Mouse (Mus musculus): ENCODE data around the gene Padi6.

The Padi6 gene

DNA sequence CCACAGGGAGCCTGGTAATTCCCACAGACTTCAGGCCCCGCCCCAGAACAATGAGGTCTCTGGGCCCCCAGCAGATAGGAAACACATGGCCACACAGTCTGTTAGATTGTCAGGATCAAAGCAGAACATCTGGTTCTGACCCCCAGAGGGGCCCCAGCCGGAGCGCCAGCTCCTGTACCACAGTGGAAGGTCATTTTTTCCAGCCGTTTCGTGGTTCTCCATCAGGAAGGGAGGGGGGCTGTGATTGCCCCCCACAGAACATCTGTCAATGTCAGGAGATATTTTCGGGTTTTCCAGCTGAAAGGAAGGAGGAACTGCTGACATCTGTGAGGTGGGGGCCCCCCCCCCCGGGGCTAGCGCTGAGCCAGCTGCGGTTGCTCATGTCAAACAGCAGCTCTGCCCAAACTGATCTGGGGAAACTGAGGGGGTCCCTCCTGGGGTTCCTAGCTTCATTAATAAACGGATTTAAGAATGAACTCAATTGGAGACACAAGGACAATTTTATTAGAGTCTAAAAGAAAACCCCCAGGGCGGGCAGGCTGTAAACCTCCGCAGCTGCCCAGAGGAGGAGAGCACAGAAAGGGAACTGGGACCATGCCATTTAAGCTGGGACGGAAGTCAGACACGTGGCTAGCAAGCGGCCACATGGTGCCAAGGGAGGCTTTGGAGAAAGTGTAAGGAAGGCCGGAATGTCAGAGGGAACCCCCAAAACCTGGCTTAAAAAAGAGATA lies 58.1 kb downstream of the Padi6 start:
- DNase-seq (ENCODE audit: low spot score): peak; percentile 82

DNA sequence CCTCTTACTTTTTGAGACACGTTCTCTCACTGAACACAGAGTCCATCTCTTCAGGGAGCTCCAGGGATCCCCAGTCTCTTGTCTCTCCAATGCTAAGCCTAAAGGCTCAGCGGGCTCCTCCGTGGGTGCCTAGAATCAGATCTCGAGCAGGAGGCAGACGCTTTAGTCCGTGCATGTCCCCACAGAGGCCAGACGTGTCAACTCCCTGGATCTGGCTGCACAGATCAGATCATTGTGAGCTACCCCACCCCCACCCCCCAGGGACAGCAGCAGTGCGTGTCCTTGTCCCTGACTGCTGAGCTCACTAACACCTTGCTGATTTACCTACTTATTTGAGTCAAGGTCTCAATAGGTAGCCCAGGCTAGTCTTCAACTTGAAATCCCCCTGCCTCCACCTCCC lies 58.8 kb downstream of the Padi6 start:
- no peak for DNase-seq (ENCODE audit: low spot score)

- no peak for DNase-seq (ENCODE audit: low spot score)
These were observed 61.6 kb downstream of the Padi6 start for GRCm38 (mm10) chr4:140680731-140681397.

DNA sequence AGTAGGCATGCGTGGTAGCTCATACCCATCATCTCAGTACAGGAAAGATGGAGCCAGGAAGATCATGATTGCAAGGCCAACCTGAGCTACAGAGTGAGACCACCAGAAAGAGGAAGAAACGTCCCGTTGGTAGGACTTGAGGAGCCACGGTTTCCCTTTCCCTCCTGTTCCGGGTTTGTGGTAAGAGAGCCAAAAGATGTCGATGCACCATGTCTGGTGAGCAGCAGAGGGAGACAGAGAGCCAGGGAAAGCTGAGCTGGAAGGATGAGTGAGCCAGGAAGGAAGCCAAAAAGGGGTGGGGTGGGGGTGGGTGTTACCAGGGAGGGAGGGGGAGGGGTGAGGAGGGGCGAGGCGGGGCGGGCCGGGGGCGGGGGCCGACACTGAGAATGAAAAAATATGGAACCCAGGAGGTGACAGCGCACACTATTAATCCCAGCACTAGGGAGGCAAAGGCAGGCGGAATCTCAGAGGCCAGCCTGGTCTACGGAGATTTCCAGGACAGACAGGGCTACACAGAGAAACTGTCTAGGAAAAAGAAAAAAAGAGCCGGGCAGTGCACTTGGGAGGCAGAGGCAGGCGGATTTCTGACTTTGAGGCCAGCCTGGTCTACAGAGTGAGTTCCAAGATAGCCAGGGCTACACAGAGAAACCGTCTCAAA lies 62.6 kb downstream of the Padi6 start:
- DNase-seq (ENCODE audit: low spot score): peak; percentile 87

GRCm38 (mm10) chr4:140679038-140679437 lies 63.4 kb downstream of the Padi6 start:
- peak; percentile 71 for DNase-seq (ENCODE audit: low spot score)
